Mouse (Mus musculus) neural tube, embryonic 13.5 days (tissue): ENCODE results near the gene Asah2. TPM values are rescaled to one million over a fixed set of nuclear protein-coding genes. Genes with fewer than 3 reads are reported as not detected.

Experiments used
- ATAC-seq: fragments of 200-750 bp; cut with Nextera tagmentation; 2 replicates; pipeline ENCODE4 v1.8.0; 2017; ENCODE audit warnings: low read depth, mild to moderate bottlenecking, moderate TSS enrichment, moderate library complexity
- H3K27ac ChIP-seq: fragments of 300-500 bp; sonication (generic); replicated peaks from 2 replicates; pipeline ENCODE4 v1.5.1; 2015; ENCODE audit warnings: moderate library complexity, mild to moderate bottlenecking, inconsistent platforms
- H3K27me3 ChIP-seq: fragments of 300-500 bp; sonication (generic); 2 replicates; pipeline ENCODE4 v1.6.1; 2015; ENCODE audit warnings: mild to moderate bottlenecking, inconsistent platforms
- H3K36me3 ChIP-seq: fragments of 300-500 bp; sonication (generic); 2 replicates; pipeline ENCODE4 v1.6.1; 2015; ENCODE audit warnings: mild to moderate bottlenecking, inconsistent platforms
- H3K4me1 ChIP-seq: fragments of 300-500 bp; sonication (generic); replicated peaks from 2 replicates; pipeline ENCODE4 v1.6.1; 2015; ENCODE audit warnings: inconsistent platforms
- H3K4me2 ChIP-seq: fragments of 300-500 bp; sonication (generic); 2 replicates; pipeline ENCODE4 v1.6.1; 2015; ENCODE audit warnings: inconsistent platforms, mild to moderate bottlenecking, moderate library complexity
- H3K4me3 ChIP-seq: fragments of 300-500 bp; sonication (generic); 2 replicates; pipeline ENCODE4 v1.5.1; 2015; ENCODE audit warnings: mild to moderate bottlenecking, inconsistent platforms
- H3K9ac ChIP-seq: fragments of 300-500 bp; sonication (generic); 2 replicates; pipeline ENCODE4 v1.6.1; 2015; ENCODE audit warnings: moderate library complexity, mild to moderate bottlenecking, inconsistent platforms
- H3K9me3 ChIP-seq: fragments of 300-500 bp; sonication (generic); 2 replicates; pipeline ENCODE4 v1.6.1; 2016; ENCODE audit warnings: inconsistent platforms
- WGBS: fragments of 180-500 bp; shearing (Covaris S2); methylation state at CpG from one replicate; pipeline ENCODE4 v1.1.7; 2015; 5-methylcytosine and 5-hydroxymethylcytosine counted together
- polyA plus RNA-seq: library from polyadenylated mRNA; unstranded; fragments of >200 nt; fragmentation: Nextera tagmentation; extraction: Ambion mirVana; gene quantifications from 2 replicates; pipeline ENCODE4 v1.2.1, GENCODE M21; 2015

Asah2 gene
- polyA plus RNA-seq, 1 experiment from 2014 or later, result 0.93 TPM

DNA sequence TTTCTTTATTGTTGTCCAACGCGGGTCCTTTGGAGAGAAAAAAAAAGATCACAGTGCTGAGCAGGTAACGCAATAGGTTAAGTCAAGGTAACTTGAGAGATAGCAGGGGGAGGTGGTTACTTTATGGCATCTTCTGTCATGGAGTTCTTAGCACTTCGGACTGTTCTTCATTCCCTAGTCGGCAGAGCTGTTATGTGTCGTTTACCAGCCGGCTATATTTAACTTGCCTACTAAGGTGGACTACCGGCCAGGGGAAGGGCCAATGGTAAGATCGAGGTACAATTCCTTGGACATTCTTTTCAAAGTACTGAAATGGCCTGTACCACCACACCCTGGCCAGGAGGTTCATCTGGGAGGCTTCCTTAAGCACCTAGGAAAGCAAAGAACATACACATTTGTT is 16.1 kb upstream of the Asah2 start:
- Histone ChIP-seq H3K4me2 (no peak overlapping the region), H3K27ac (no peak overlapping the region), H3K9ac (no peak overlapping the region), H3K9me3 (no peaks in the 10 kb centered on the region), H3K4me1 (no peaks in the 10 kb centered on the region), H3K4me3 (no peak overlapping the region), H3K36me3 (peaks cover 11% of the 10 kb centered on the region), H3K27me3 (no peaks in the 10 kb centered on the region)
- 89% methylated on average over 9 of the region's 9 CpGs for WGBS
- no peak for ATAC-seq

DNA sequence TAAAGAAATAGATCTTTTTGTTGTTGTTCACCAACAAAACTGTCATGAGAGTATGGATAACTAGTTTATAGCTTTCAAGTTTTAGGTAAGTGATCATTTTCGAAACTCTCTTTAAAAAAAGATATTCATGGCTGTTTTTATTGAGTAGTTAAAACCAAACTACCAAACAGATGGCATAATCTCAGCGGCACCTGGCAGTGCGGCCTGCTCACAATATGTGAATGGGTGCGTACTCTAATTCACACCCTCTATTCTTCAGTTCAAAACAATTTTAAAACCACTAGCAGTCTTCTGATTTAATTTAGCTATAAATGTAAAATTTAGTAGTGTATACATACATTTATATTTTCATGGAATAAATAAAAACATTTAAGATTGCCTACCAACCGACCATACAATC is 15.2 kb upstream of the Asah2 start:
- Histone ChIP-seq H3K4me2 (no peak overlapping the region), H3K4me3 (no peak overlapping the region), H3K27ac (no peak overlapping the region), H3K9me3 (no peaks in the 10 kb centered on the region), H3K4me1 (no peaks in the 10 kb centered on the region), H3K27me3 (no peaks in the 10 kb centered on the region), H3K36me3 (peaks cover 11% of the 10 kb centered on the region), H3K9ac (no peak overlapping the region)
- 89% methylated on average over 5 of the region's 5 CpGs for WGBS
- no peak for ATAC-seq

DNA sequence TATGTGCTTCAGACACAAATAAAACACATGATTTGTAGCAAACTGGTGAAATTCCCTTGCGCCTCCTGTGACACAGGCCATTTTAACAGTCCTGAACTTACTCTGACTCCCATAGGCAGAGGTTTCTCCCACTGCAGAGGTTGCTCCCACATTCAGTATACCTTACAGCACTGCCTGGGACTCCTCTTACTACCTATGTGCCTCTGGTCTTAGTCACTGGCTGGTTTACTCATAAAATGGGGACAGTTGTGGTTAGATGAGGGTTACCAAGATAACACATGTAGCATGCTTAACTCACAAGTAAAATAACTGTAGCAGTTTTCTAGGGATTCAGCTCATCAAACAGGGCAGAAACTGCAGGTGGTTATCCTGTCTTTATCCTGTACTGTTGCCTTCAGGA is 12.8 kb upstream of the Asah2 start:
- no peak for ATAC-seq
- no peak overlapping the region for H3K27ac ChIP-seq
- H3K4me2 ChIP-seq, result no peak overlapping the region
- no peak overlapping the region for H3K4me3 ChIP-seq
- no peaks in the 10 kb centered on the region for H3K4me1 ChIP-seq
- H3K27me3 ChIP-seq, result no peaks in the 10 kb centered on the region
- WGBS, result 97% methylated on average over 1 of the region's 1 CpGs
- no peaks in the 10 kb centered on the region for H3K9me3 ChIP-seq
- H3K9ac ChIP-seq, result no peak overlapping the region
- H3K36me3 ChIP-seq, result peaks cover 11% of the 10 kb centered on the region

DNA sequence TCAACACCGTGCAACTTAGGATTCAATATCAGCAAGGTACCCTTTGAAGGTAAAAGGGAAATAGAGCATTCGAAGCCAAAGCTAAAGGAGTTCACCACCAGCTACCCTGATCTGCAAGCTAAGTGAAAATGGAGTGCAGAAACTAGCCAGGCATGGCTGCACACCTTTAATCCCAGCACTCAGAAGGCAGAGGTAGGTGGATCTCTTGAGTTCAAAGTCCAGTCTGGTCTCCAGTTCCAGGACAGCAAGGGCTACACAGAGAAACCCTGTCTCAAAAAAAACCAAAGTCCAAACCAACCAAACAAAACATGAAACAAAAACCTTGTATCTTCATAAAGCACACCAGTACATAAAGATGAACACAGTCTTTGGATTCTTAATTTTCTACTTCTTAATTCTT is 11.7 kb upstream of the Asah2 start:
- ATAC-seq, result no peak
- H3K27me3 ChIP-seq, result no peaks in the 10 kb centered on the region
- H3K4me1 ChIP-seq, result no peaks in the 10 kb centered on the region
- H3K9ac ChIP-seq, result no peak overlapping the region
- 89% methylated on average over 2 of the region's 2 CpGs for WGBS
- no peak overlapping the region for H3K4me2 ChIP-seq
- H3K4me3 ChIP-seq, result no peak overlapping the region
- peaks cover 7% of the 10 kb centered on the region for H3K36me3 ChIP-seq
- no peak overlapping the region for H3K27ac ChIP-seq
- no peaks in the 10 kb centered on the region for H3K9me3 ChIP-seq

DNA sequence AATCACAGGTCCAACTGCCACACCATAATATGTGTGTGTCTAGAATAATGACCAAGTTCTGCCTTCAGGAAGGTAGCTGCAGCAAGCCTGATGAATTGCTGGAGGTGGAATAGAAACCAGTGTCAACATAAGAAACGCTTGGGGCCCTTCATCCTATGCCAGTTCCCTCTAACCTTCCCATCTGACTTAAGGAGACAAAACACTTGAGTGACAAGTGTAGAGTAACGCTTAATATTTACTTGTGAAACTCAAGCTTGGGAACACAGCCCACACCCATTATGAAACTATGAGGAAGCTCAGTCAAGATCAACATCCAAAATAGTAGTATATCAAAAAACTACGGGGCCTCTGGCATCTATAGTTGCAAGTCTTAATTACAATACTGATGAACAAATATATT is 10.5 kb upstream of the Asah2 start:
- H3K27ac ChIP-seq, result no peak overlapping the region
- 90% methylated on average over 3 of the region's 3 CpGs for WGBS
- H3K9ac ChIP-seq, result no peak overlapping the region
- H3K9me3 ChIP-seq, result no peaks in the 10 kb centered on the region
- no peak overlapping the region for H3K4me2 ChIP-seq
- H3K36me3 ChIP-seq, result no peaks in the 10 kb centered on the region
- no peaks in the 10 kb centered on the region for H3K4me1 ChIP-seq
- no peak overlapping the region for H3K4me3 ChIP-seq
- H3K27me3 ChIP-seq, result no peaks in the 10 kb centered on the region
- no peak for ATAC-seq

DNA sequence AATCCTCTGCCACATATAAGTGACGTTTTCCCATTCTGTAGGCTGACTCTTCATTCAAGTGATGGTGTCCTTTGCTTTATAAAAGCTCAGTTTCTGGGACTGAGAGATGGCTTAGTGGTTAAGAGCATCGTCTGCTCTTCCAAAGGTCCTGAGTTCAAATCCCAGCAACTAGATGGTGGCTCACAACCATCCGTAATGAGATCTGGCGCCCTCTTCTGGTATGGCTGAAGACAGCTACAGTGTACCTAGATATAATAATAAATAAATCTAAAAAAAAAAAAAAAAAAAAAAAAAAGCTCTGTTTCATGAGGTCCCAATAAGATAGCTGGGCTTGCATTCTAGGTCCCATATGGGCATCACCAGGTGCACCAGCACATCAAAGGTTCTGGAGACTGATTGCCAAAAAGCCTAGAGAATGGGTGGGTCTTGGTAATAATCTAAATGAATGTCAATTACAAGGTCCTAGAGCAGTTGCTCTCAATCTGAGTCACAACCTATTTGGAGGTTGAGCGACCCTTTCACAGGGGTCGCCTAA is 9.5 kb upstream of the Asah2 start:
- ATAC-seq, result no peak
- 84% methylated on average over 6 of the region's 6 CpGs for WGBS
- Histone ChIP-seq H3K9me3 (no peaks in the 10 kb centered on the region), H3K27ac (no peak overlapping the region), H3K4me1 (no peaks in the 10 kb centered on the region), H3K4me3 (no peak overlapping the region), H3K36me3 (no peaks in the 10 kb centered on the region), H3K9ac (no peak overlapping the region), H3K27me3 (no peaks in the 10 kb centered on the region), H3K4me2 (no peak overlapping the region)

DNA sequence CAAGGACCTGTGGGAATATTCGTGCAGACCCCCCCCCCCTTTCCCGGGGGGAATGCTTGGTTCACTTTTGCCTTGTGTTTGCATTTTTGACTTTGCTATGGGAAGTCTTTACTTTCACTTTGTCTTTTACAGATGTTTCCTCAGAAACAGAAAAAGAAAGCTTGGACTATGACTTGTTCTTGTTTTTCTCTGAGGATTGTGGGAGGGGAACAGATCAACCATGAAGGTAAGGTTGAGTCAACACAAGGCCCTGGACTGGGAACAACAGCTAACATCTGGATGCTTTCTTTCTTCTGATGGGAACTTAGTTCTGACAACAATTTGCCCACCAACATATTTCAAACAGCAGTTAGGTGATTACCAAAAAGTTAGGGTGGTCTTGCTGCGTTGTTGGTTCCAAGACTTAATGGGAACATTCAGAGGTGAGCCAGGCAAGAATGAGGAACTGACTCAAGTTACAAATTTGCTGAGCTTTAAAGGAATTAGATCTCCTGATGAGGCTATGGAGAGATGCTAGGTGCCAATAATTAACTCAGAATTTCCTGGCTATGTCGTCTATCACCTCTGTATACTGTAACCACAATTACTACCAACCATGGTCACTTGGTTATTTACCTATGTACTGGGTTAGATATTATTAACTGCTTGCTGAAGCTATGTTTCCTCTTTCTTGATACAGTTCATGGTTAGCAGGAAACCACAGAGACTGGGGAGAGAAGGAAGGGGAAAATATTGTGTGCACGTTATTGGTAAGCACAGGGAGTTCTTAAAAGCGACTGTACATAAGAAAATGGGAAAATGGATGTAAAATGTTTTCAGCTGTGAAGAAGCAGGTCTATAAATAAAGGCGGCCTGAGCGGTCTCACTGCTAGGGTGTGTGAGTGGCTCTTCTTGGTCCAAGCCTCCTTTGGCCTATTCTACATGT is 4.1 kb upstream of the Asah2 start:
- no peak overlapping the region for H3K4me3 ChIP-seq
- ATAC-seq, result no peak
- H3K27me3 ChIP-seq, result no peaks in the 10 kb centered on the region
- H3K4me2 ChIP-seq, result no peak overlapping the region
- no peak overlapping the region for H3K9ac ChIP-seq
- H3K9me3 ChIP-seq, result no peaks in the 10 kb centered on the region
- no peak overlapping the region for H3K27ac ChIP-seq
- WGBS, result 86% methylated on average over 8 of the region's 8 CpGs
- H3K36me3 ChIP-seq, result no peaks in the 10 kb centered on the region
- H3K4me1 ChIP-seq, result no peaks in the 10 kb centered on the region

DNA sequence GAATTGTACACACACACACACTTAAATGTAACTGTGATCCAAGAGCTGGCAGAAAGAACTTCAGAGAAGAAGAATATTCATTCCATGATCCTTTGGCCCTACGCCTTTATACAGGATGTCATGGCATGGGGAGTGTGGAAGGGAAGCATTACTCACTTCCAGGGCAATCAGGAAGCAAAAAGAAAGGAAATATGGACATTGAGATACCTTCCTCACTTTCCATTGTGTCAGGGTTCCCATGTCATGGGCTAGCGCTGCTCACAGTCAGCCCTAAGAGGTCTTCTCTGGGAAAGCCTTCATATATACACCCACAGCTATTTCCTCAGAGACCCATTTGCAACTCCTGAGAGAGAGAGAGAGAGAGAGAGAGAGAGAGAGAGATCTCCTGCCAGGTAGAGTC is 1.3 kb downstream of the Asah2 start:
- H3K4me3 ChIP-seq, result no peak overlapping the region
- WGBS, result 90% methylated on average over 2 of the region's 2 CpGs
- no peak overlapping the region for H3K4me2 ChIP-seq
- H3K27me3 ChIP-seq, result no peaks in the 10 kb centered on the region
- no peak overlapping the region for H3K9ac ChIP-seq
- H3K4me1 ChIP-seq, result peaks cover 13% of the 10 kb centered on the region
- H3K36me3 ChIP-seq, result no peaks in the 10 kb centered on the region
- no peak for ATAC-seq
- no peak overlapping the region for H3K27ac ChIP-seq
- no peaks in the 10 kb centered on the region for H3K9me3 ChIP-seq

DNA sequence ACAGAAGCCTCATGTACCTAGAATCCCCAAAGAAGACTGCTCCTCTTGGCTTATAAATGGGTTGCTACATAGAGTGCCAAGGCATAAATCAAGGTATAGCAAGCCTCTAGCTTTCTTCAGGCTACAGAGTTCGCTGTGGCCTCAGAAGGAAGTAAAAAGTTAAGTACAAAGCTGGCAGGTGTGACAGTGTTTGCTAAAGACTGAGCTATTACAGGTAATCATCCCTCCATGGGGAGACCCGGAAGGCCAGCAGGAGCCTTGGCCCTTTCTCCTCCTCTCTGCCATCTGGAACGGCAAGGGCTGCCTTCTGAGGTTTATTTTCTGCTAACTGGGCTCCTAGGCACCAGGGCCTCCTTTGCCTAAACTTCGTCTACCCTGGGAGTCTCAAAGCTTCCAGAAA is 3.8 kb downstream of the Asah2 start:
- no peak overlapping the region for H3K9ac ChIP-seq
- no peak for ATAC-seq
- WGBS, result 65% methylated on average over 4 of the region's 4 CpGs
- H3K4me1 ChIP-seq, result peaks cover 13% of the 10 kb centered on the region
- H3K4me2 ChIP-seq, result no peak overlapping the region
- no peak overlapping the region for H3K4me3 ChIP-seq
- no peaks in the 10 kb centered on the region for H3K27me3 ChIP-seq
- no peaks in the 10 kb centered on the region for H3K9me3 ChIP-seq
- no peak overlapping the region for H3K27ac ChIP-seq
- H3K36me3 ChIP-seq, result no peaks in the 10 kb centered on the region

DNA sequence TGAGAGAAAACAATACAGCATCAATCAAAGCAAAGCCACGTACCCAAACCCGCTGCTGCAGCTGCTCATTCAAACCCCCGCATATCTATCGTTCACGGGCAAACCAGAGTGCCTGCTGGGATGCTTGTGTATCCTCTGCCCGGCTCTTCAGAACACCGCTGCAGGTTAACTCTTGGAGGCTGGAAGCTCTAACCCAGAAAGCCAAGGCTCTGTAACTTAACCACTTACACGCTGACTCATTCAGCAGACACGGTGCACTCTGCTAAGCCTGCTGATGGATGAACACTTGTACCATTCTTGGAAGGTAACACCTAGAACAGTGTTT is 5.1 kb downstream of the Asah2 start:
- Histone ChIP-seq H3K4me1 (peaks cover 13% of the 10 kb centered on the region), H3K4me2 (peak overlapping the region; percentile 60), H3K36me3 (no peaks in the 10 kb centered on the region), H3K4me3 (peak overlapping the region; percentile 38), H3K9me3 (no peaks in the 10 kb centered on the region), H3K27ac (no peak overlapping the region; the same call in 1 of the 2 replicates), H3K9ac (peak overlapping the region; percentile 68), H3K27me3 (no peaks in the 10 kb centered on the region)
- ATAC-seq, result peak; percentile 80
- WGBS, result 4% methylated on average over 9 of the region's 9 CpGs

DNA sequence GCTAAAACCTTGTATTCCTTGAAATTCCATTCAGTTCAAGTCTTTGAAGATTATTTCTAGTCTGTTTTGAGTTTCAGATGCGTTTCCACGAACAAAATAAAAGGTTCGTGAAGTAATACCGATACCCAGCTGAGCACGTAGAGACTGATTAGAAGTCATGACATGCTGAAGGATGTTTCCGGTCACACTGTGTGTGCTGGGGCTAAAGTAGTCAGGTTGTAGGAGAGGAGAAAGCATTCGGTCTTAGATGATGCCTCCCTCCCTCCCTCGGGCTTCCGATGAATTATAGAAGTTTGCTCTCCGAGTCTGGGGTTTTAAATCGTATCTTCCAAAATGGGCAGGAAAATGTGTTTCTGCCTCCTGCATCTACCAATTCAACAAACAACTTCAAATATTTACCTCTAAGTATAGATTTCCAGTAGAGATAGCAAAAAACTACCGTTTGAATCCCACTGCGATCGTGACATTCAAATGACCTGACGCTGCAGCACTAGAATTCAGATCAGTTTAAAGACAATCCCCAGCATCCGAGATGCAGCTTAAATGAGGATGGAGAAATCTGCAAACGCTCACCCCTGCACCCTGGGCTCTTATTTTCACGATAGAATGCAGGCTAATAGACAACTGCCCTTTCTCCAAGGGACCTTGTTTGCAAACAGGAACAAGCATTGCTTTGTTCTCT is 5.6 kb downstream of the Asah2 start:
- H3K9ac ChIP-seq, result peak overlapping the region; percentile 68
- H3K4me3 ChIP-seq, result peak overlapping the region; percentile 38
- H3K4me2 ChIP-seq, result peak overlapping the region; percentile 60
- no peaks in the 10 kb centered on the region for H3K27me3 ChIP-seq
- peaks cover 13% of the 10 kb centered on the region for H3K4me1 ChIP-seq
- H3K27ac ChIP-seq, result no peak overlapping the region; the same call in 1 of the 2 replicates
- ATAC-seq, result peak; percentile 51; the same call in 1 of the 2 replicates
- H3K9me3 ChIP-seq, result no peaks in the 10 kb centered on the region
- 23% methylated on average over 18 of the region's 18 CpGs for WGBS
- no peaks in the 10 kb centered on the region for H3K36me3 ChIP-seq

DNA sequence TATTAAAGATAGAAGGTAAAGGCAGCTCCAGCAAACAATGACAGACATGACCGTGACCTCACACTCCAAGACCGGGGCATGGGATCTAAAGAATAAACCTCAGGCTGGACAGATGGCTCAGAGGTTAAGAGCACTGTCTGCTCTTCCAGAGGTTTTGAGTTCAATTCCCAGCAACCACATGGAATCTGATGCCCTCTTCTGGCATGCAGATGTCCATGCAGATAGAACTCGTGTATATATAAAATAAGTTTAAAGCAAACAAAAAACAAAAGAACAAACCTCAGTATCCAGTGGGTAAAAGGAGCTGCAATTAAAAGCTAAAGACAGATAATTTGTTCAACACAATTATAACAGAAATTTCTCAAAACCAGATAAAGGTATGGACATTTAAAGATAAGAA is 9.4 kb downstream of the Asah2 start:
- no peak for ATAC-seq
- Histone ChIP-seq H3K9ac (no peak overlapping the region), H3K9me3 (no peaks in the 10 kb centered on the region), H3K4me3 (no peak overlapping the region), H3K27me3 (no peaks in the 10 kb centered on the region), H3K4me1 (peaks cover 13% of the 10 kb centered on the region), H3K27ac (no peak overlapping the region), H3K36me3 (no peaks in the 10 kb centered on the region), H3K4me2 (no peak overlapping the region)
- 78% methylated on average over 3 of the region's 3 CpGs for WGBS
